Mouse (Mus musculus) T-helper 2 cell (primary cell): ENCODE results near the gene Mlh3.

Source experiments
- in situ Hi-C: fragments of 300-600 bp; cut with MboI, MseI; formaldehyde crosslinking; loops from one replicate; pipeline ENCODE4 v1.15.1; 2025; ENCODE audit warnings: high pct_unique_total_duplicates

Gene Mlh3

GRCm38 (mm10) chr12:85193923-85194622 is 76.3 kb downstream of the Mlh3 start:
- in situ Hi-C loops, result no loop called here

- in situ Hi-C loops, result no loop called here
These were observed 77.3 kb downstream of the Mlh3 start for GRCm38 (mm10) chr12:85193146-85193545.

GRCm38 (mm10) chr12:85192461-85193108 is 77.8 kb downstream of the Mlh3 start:
- in situ Hi-C loops, result no loop called here

- in situ Hi-C loops, result no loop called here
These were observed 80.1 kb downstream of the Mlh3 start for GRCm38 (mm10) chr12:85190290-85190689.

- in situ Hi-C loops, result loop anchor here (10.0 kb wide), 1 partner anchor 382 kb away; no protein-coding TSS in a partner anchor
These were observed 84.0 kb downstream of the Mlh3 start for GRCm38 (mm10) chr12:85186361-85186760.

- in situ Hi-C loops, result loop anchor here (10.0 kb wide), 1 partner anchor 381 kb away; no protein-coding TSS in a partner anchor
These were observed 84.6 kb downstream of the Mlh3 start for GRCm38 (mm10) chr12:85185810-85186209.
